ENCODE assay signal across 27 mouse cellular contexts in the genomic region with DNA sequence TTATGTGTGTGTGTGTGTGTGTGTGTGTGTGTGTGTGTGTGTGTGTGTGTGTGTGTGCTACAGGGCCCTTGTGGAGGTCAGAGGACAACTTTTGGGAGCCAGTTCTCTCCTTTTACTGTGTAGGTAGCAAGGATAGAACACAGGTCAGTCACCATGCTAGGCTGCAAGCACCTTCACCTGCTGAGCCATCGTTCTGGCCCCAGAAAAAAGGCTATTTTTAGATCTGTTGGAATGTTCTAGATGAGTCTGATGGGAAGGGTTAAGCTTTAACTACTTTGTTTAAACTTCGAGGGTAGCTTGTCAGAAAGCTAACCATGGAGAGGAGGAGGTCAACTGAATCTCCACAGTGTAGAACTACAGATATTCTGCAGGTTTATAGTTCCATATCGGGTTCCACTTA. TPM values are rescaled to one million over a fixed set of nuclear protein-coding genes. Genes with fewer than 3 reads are reported as not detected.
A peak's percentile ranks its signal among the peaks of the same experiment; 100 is the strongest.
DNase-seq lines count a peak whose midpoint lies in the region; ATAC-seq lines count a peak whose summit lies in the region.
"Had no signal": no experiment of that assay in that cellular context is flagged by ENCODE, and none has a peak within 500 bp of the region (broad histone marks: within the 10 kb centered on the region; RNA-seq: fewer than 3 reads in every experiment).

No protein-coding gene starts in this region.

- H3K9me3 ChIP-seq in kidney, embryonic 14.5 days (ENCODE audit: control insufficient read depth, low read length) = no peaks in the 10 kb centered on the region
- H3K9me3 ChIP-seq in liver, embryonic 16.5 days (replicated peaks; ENCODE audit: control insufficient read depth, low read length) = no peaks in the 10 kb centered on the region
- no peaks in the 10 kb centered on the region for H3K9me3 ChIP-seq in liver, embryonic 12.5 days (replicated peaks)
- no peaks in the 10 kb centered on the region for H3K9me3 ChIP-seq in stomach, embryonic 15.5 days
- no peaks in the 10 kb centered on the region for H3K9me3 ChIP-seq in hindbrain, embryonic 14.5 days (ENCODE audit: control insufficient read depth, low read length)
- H3K9me3 ChIP-seq: embryonic facial prominence, embryonic 10.5 days; embryonic facial prominence, embryonic 15.5 days; forebrain, embryonic 12.5 days; hindbrain, embryonic 10.5 days had no signal

- no peaks in the 10 kb centered on the region for H3K4me1 ChIP-seq in kidney, embryonic 14.5 days (ENCODE audit: control insufficient read depth, insufficient read depth, low read length)
- no peaks in the 10 kb centered on the region for H3K4me1 ChIP-seq in liver, embryonic 16.5 days (ENCODE audit: control insufficient read depth, low read depth, low read length)
- no peaks in the 10 kb centered on the region for H3K4me1 ChIP-seq in liver, embryonic 12.5 days
- no peaks in the 10 kb centered on the region for H3K4me1 ChIP-seq in stomach, embryonic 15.5 days
- H3K4me1 ChIP-seq in hindbrain, embryonic 14.5 days (replicated peaks; ENCODE audit: control insufficient read depth, insufficient read depth, low read length) = no peaks in the 10 kb centered on the region
- H3K4me1 ChIP-seq: embryonic facial prominence, embryonic 10.5 days; embryonic facial prominence, embryonic 15.5 days; forebrain, embryonic 12.5 days; hindbrain, embryonic 10.5 days had no signal

- peaks cover 2% of the 10 kb centered on the region; the same call in 1 of the 2 replicates for H3K36me3 ChIP-seq in kidney, embryonic 14.5 days (ENCODE audit: control insufficient read depth, insufficient read depth, low read length)
- no peaks in the 10 kb centered on the region for H3K36me3 ChIP-seq in liver, embryonic 16.5 days (ENCODE audit: control insufficient read depth, insufficient read depth)
- H3K36me3 ChIP-seq in liver, embryonic 12.5 days = no peaks in the 10 kb centered on the region
- H3K36me3 ChIP-seq in stomach, embryonic 15.5 days = no peaks in the 10 kb centered on the region
- no peaks in the 10 kb centered on the region for H3K36me3 ChIP-seq in hindbrain, embryonic 14.5 days (replicated peaks; ENCODE audit: control insufficient read depth, insufficient read depth)
- H3K36me3 ChIP-seq: embryonic facial prominence, embryonic 10.5 days; embryonic facial prominence, embryonic 15.5 days; forebrain, embryonic 12.5 days; hindbrain, embryonic 10.5 days had no signal

- H3K27me3 ChIP-seq in kidney, embryonic 14.5 days (ENCODE audit: control insufficient read depth, insufficient read depth, low read length) = no peaks in the 10 kb centered on the region
- no peaks in the 10 kb centered on the region for H3K27me3 ChIP-seq in liver, embryonic 16.5 days (ENCODE audit: control insufficient read depth, insufficient read depth, low read depth, low read length)
- 0 out of 2 replicates have a peak, but pooled peaks cover 2% of the 10 kb centered on the region for H3K27me3 ChIP-seq in liver, embryonic 12.5 days (replicated peaks)
- no peaks in the 10 kb centered on the region for H3K27me3 ChIP-seq in stomach, embryonic 15.5 days (replicated peaks)
- no peaks in the 10 kb centered on the region for H3K27me3 ChIP-seq in hindbrain, embryonic 14.5 days (ENCODE audit: control insufficient read depth, insufficient read depth, low read length)
- H3K27me3 ChIP-seq: embryonic facial prominence, embryonic 15.5 days; forebrain, embryonic 12.5 days had no signal

- peak; percentile 34 to 73 for DNase-seq in kidney, adult 8-10 months
- no peak for DNase-seq in hindbrain, embryonic 14.5 days (ENCODE audit: low spot score)
- no peak for DNase-seq in cerebellum, adult 9-11 months
- DNase-seq: adrenal gland, postnatal 25 days; cerebellum, adult 2 months; cerebellum, postnatal 25 days; forebrain, postnatal 0 days; gastrocnemius, postnatal 14 days; heart, postnatal 14 days; layer of hippocampus, adult 9-11 months; liver; lung, adult 18-20 months; right cerebral cortex, postnatal 25 days; thymus, adult 2 months; thymus, postnatal 36 days had no signal

- no peak overlapping the region for H3K9ac ChIP-seq in kidney, embryonic 14.5 days (ENCODE audit: low read depth, low read length)
- no peak overlapping the region for H3K9ac ChIP-seq in liver, embryonic 16.5 days (ENCODE audit: low read depth, low read length)
- no peak overlapping the region for H3K9ac ChIP-seq in liver, embryonic 12.5 days
- no peak overlapping the region for H3K9ac ChIP-seq in stomach, embryonic 15.5 days
- H3K9ac ChIP-seq in hindbrain, embryonic 14.5 days = no peak overlapping the region
- H3K9ac ChIP-seq: embryonic facial prominence, embryonic 15.5 days; forebrain, embryonic 12.5 days; forebrain, postnatal 0 days had no signal

- H3K27ac ChIP-seq in kidney, embryonic 14.5 days (ENCODE audit: low read depth, low read length) = no peak overlapping the region
- H3K27ac ChIP-seq in liver, embryonic 16.5 days (ENCODE audit: low read length) = no peak overlapping the region
- H3K27ac ChIP-seq in liver, embryonic 12.5 days = no peak overlapping the region
- H3K27ac ChIP-seq in stomach, embryonic 15.5 days = peak overlapping the region; percentile 5; the same call in 1 of the 2 replicates
- H3K27ac ChIP-seq in hindbrain, embryonic 14.5 days = no peak overlapping the region
- H3K27ac ChIP-seq: embryonic facial prominence, embryonic 10.5 days; embryonic facial prominence, embryonic 15.5 days; forebrain, embryonic 12.5 days; hindbrain, embryonic 10.5 days had no signal

- no peak overlapping the region for H3K4me3 ChIP-seq in kidney, embryonic 14.5 days (ENCODE audit: low read length)
- H3K4me3 ChIP-seq in liver, embryonic 16.5 days (ENCODE audit: low read depth, low read length) = no peak overlapping the region
- no peak overlapping the region for H3K4me3 ChIP-seq in liver, embryonic 12.5 days
- H3K4me3 ChIP-seq in stomach, embryonic 15.5 days (replicated peaks) = no peak overlapping the region
- no peak overlapping the region for H3K4me3 ChIP-seq in hindbrain, embryonic 14.5 days (replicated peaks; ENCODE audit: low read length)
- H3K4me3 ChIP-seq: embryonic facial prominence, embryonic 10.5 days; embryonic facial prominence, embryonic 15.5 days; forebrain, embryonic 12.5 days; hindbrain, embryonic 10.5 days had no signal

- ATAC-seq in kidney, embryonic 14.5 days (ENCODE audit: low FRiP score, low TSS enrichment) = no peak
- peak; percentile 32; the same call in 1 of the 2 replicates for ATAC-seq in liver, embryonic 16.5 days (ENCODE audit: low read depth)
- ATAC-seq in liver, embryonic 12.5 days = no peak
- ATAC-seq in stomach, embryonic 15.5 days (ENCODE audit: insufficient read depth, low FRiP score, low read depth) = no peak; the same call in 1 of the 2 replicates
- ATAC-seq in hindbrain, embryonic 14.5 days (ENCODE audit: low FRiP score) = no peak
- ATAC-seq: CD4-positive, CD25-positive, alpha-beta regulatory T cell, adult 4 months; forebrain, postnatal 0 days; hindbrain, embryonic 16.5 days; midbrain, embryonic 16.5 days had no signal

- no peak overlapping the region for H3K4me2 ChIP-seq in kidney, embryonic 14.5 days (replicated peaks; ENCODE audit: low read depth, low read length)
- H3K4me2 ChIP-seq in liver, embryonic 16.5 days (ENCODE audit: low read depth, low read length) = no peak overlapping the region
- no peak overlapping the region for H3K4me2 ChIP-seq in liver, embryonic 12.5 days
- H3K4me2 ChIP-seq in stomach, embryonic 15.5 days = no peak overlapping the region
- no peak overlapping the region for H3K4me2 ChIP-seq in hindbrain, embryonic 14.5 days (replicated peaks)
- H3K4me2 ChIP-seq: embryonic facial prominence, embryonic 15.5 days; forebrain, embryonic 12.5 days; midbrain, embryonic 11.5 days had no signal

- 69% methylated on average over 3 of the region's 3 CpGs for WGBS in kidney, embryonic 14.5 days
- WGBS in liver, embryonic 16.5 days (ENCODE audit: insufficient replicate concordance) = 50% methylated on average over 3 of the region's 3 CpGs
- WGBS in liver, embryonic 12.5 days (ENCODE audit: insufficient replicate concordance) = 59% methylated on average over 3 of the region's 3 CpGs
- 48% methylated on average over 3 of the region's 3 CpGs for WGBS in stomach, embryonic 15.5 days
- 87% methylated on average over 3 of the region's 3 CpGs for WGBS in hindbrain, embryonic 14.5 days

RNA-seq across cellular contexts. Expression of a gene that starts 35.9 kb away (rescaled TPM):
- 6.2 and 11.9 TPM in 2 replicates for polyA plus RNA-seq in kidney, embryonic 14.5 days (2014; fragmentation: Nextera tagmentation; extraction: Ambion mirVana)
- polyA plus RNA-seq in liver, embryonic 16.5 days (2015; fragmentation: Nextera tagmentation; extraction: Ambion mirVana) = 9.3 and 9.7 TPM in 2 replicates
- polyA plus RNA-seq in liver, embryonic 12.5 days (2016; fragmentation: Nextera tagmentation; extraction: Ambion mirVana) = 9.2 and 10.6 TPM in 2 replicates
- 11.2 and 12.0 TPM in 2 replicates for polyA plus RNA-seq in stomach, embryonic 15.5 days (2015; fragmentation: Nextera tagmentation; extraction: Ambion mirVana)
- 17.2 and 17.9 TPM in 2 replicates for polyA plus RNA-seq in hindbrain, embryonic 14.5 days (2014; fragmentation: Nextera tagmentation; extraction: Ambion mirVana)

RNA-seq across cellular contexts. Expression of a gene that starts 43.1 kb away (rescaled TPM):
- polyA plus RNA-seq in kidney, embryonic 14.5 days (2014; fragmentation: Nextera tagmentation; extraction: Ambion mirVana) = 1.4 and 3.5 TPM in 2 replicates
- polyA plus RNA-seq in liver, embryonic 16.5 days (2015; fragmentation: Nextera tagmentation; extraction: Ambion mirVana) = 0.42 and 0.46 TPM in 2 replicates
- 0.45 and 0.72 TPM in 2 replicates for polyA plus RNA-seq in liver, embryonic 12.5 days (2016; fragmentation: Nextera tagmentation; extraction: Ambion mirVana)
- 5.7 and 7.5 TPM in 2 replicates for polyA plus RNA-seq in stomach, embryonic 15.5 days (2015; fragmentation: Nextera tagmentation; extraction: Ambion mirVana)
- 0.58 and 1.1 TPM in 2 replicates for polyA plus RNA-seq in hindbrain, embryonic 14.5 days (2014; fragmentation: Nextera tagmentation; extraction: Ambion mirVana)

Comparison
In these comparisons a context has a peak if more than half of its experiments do, and no peak if none do; other contexts are left out.
1. DNase-seq: peak in kidney, adult 8-10 months (2 of 2); none in hindbrain, embryonic 14.5 days (single experiment) and cerebellum, adult 9-11 months (single experiment).